Mouse (Mus musculus): ENCODE data around the gene Elmo3. TPM values are rescaled to one million over a fixed set of nuclear protein-coding genes. Genes with fewer than 3 reads are reported as not detected.

The Elmo3 gene
- polyA plus RNA-seq, 1 experiment from 2014 or later: 3.5 TPM

GRCm38 (mm10) chr8:105266775-105267174 lies 38.6 kb upstream of the Elmo3 start:
- H3K4me3 ChIP-seq: no peak overlapping the region
- no peak for DNase-seq (ENCODE audit: low spot score)
- peaks cover 4% of the 10 kb centered on the region for H3K9me3 ChIP-seq
- peaks cover 59% of the 10 kb centered on the region for H3K4me1 ChIP-seq
- WGBS: 8% methylated on average over 13 of the region's 13 CpGs
- peaks cover 100% of the 10 kb centered on the region for H3K27me3 ChIP-seq (replicated peaks; ENCODE audit: low read depth, poor library complexity, severe bottlenecking)
- no peak overlapping the region for H3K27ac ChIP-seq (replicated peaks)
- no peaks in the 10 kb centered on the region for H3K36me3 ChIP-seq (replicated peaks)

- Histone ChIP-seq H3K9me3 (peaks cover 4% of the 10 kb centered on the region), H3K4me3 (peak overlapping the region; percentile 65), H3K27me3 (replicated peaks; ENCODE audit: low read depth, poor library complexity, severe bottlenecking) (peaks cover 100% of the 10 kb centered on the region), H3K4me1 (peaks cover 59% of the 10 kb centered on the region), H3K27ac (replicated peaks) (peak overlapping the region; percentile 37; the same call in 1 of the 2 replicates), H3K36me3 (replicated peaks) (no peaks in the 10 kb centered on the region)
- WGBS: under 1% methylated on average over 65 of the region's 65 CpGs
- DNase-seq (ENCODE audit: low spot score): peak; percentile 85
Observed at GRCm38 (mm10) chr8:105268342-105269074, 36.9 kb upstream of the Elmo3 start.

- H3K27me3 ChIP-seq (replicated peaks; ENCODE audit: low read depth, poor library complexity, severe bottlenecking): peaks cover 100% of the 10 kb centered on the region
- peaks cover 4% of the 10 kb centered on the region for H3K9me3 ChIP-seq
- DNase-seq (ENCODE audit: low spot score): no peak
- H3K27ac ChIP-seq (replicated peaks): peak overlapping the region; percentile 37; the same call in 1 of the 2 replicates
- H3K4me3 ChIP-seq: peak overlapping the region; percentile 65
- no peaks in the 10 kb centered on the region for H3K36me3 ChIP-seq (replicated peaks)
- peaks cover 54% of the 10 kb centered on the region for H3K4me1 ChIP-seq
- WGBS: under 1% methylated on average over 10 of the region's 10 CpGs
Observed at GRCm38 (mm10) chr8:105269075-105269458, 36.3 kb upstream of the Elmo3 start.

GRCm38 (mm10) chr8:105269461-105269947 lies 35.9 kb upstream of the Elmo3 start, which contains the start of gene Hsf4:
Gene Hsf4 (plus strand): TSS chr8:105269801.
- peaks cover 100% of the 10 kb centered on the region for H3K27me3 ChIP-seq (replicated peaks; ENCODE audit: low read depth, poor library complexity, severe bottlenecking)
- no peaks in the 10 kb centered on the region for H3K36me3 ChIP-seq (replicated peaks)
- DNase-seq (ENCODE audit: low spot score): peak; percentile 69
- peak within 1 kb of the TSS; percentile 65 for H3K4me3 ChIP-seq
- peaks cover 50% of the 10 kb centered on the region for H3K4me1 ChIP-seq
- under 1% methylated on average over 42 of the region's 42 CpGs for WGBS
- peak within 1 kb of the TSS; percentile 37; the same call in 1 of the 2 replicates for H3K27ac ChIP-seq (replicated peaks)
- peaks cover 4% of the 10 kb centered on the region for H3K9me3 ChIP-seq

- Histone ChIP-seq H3K27me3 (replicated peaks; ENCODE audit: low read depth, poor library complexity, severe bottlenecking) (peaks cover 100% of the 10 kb centered on the region), H3K4me3 (peak overlapping the region; percentile 65), H3K27ac (replicated peaks) (no peak overlapping the region), H3K36me3 (replicated peaks) (no peaks in the 10 kb centered on the region), H3K4me1 (peaks cover 43% of the 10 kb centered on the region), H3K9me3 (peaks cover 4% of the 10 kb centered on the region)
- peak; percentile 43 for DNase-seq (ENCODE audit: low spot score)
- WGBS: 2% methylated on average over 39 of the region's 39 CpGs
Observed at GRCm38 (mm10) chr8:105270101-105270915, 35.1 kb upstream of the Elmo3 start.

- Histone ChIP-seq H3K36me3 (replicated peaks) (no peaks in the 10 kb centered on the region), H3K9me3 (peaks cover 4% of the 10 kb centered on the region), H3K27ac (replicated peaks) (no peak overlapping the region), H3K4me3 (0 out of 2 replicates have a peak overlapping the region, but pooled peaks have one; percentile 4), H3K4me1 (peaks cover 48% of the 10 kb centered on the region), H3K27me3 (replicated peaks; ENCODE audit: low read depth, poor library complexity, severe bottlenecking) (peaks cover 100% of the 10 kb centered on the region)
- WGBS: 2% methylated on average over 11 of the region's 11 CpGs
- peak; percentile 35 for DNase-seq (ENCODE audit: low spot score)
Observed at GRCm38 (mm10) chr8:105270916-105271186, 34.5 kb upstream of the Elmo3 start.

- WGBS: 5% methylated on average over 11 of the region's 11 CpGs
- Histone ChIP-seq H3K4me3 (peak overlapping the region; percentile 55), H3K9me3 (no peaks in the 10 kb centered on the region), H3K36me3 (replicated peaks) (no peaks in the 10 kb centered on the region), H3K4me1 (peaks cover 30% of the 10 kb centered on the region), H3K27me3 (replicated peaks; ENCODE audit: low read depth, poor library complexity, severe bottlenecking) (peaks cover 100% of the 10 kb centered on the region), H3K27ac (replicated peaks) (no peak overlapping the region)
- DNase-seq (ENCODE audit: low spot score): no peak
Observed at GRCm38 (mm10) chr8:105275387-105275786, 30.0 kb upstream of the Elmo3 start.

GRCm38 (mm10) chr8:105275840-105276239 lies 29.6 kb upstream of the Elmo3 start, which contains the start of gene Nol3:
Gene Nol3 (plus strand): TSS chr8:105276140.
- Histone ChIP-seq H3K27me3 (replicated peaks; ENCODE audit: low read depth, poor library complexity, severe bottlenecking) (peaks cover 100% of the 10 kb centered on the region), H3K4me3 (peak within 1 kb of the TSS; percentile 55), H3K9me3 (no peaks in the 10 kb centered on the region), H3K36me3 (replicated peaks) (peaks cover 4% of the 10 kb centered on the region), H3K27ac (replicated peaks) (peak within 1 kb of the TSS; percentile 8; the same call in 1 of the 2 replicates), H3K4me1 (peaks cover 25% of the 10 kb centered on the region)
- no peak for DNase-seq (ENCODE audit: low spot score)
- 5% methylated on average over 10 of the region's 10 CpGs for WGBS

GRCm38 (mm10) chr8:105276292-105277120 lies 28.9 kb upstream of the Elmo3 start:
- H3K4me3 ChIP-seq: peak overlapping the region; percentile 55
- H3K36me3 ChIP-seq (replicated peaks): peaks cover 8% of the 10 kb centered on the region
- no peaks in the 10 kb centered on the region for H3K9me3 ChIP-seq
- peak; percentile 72 for DNase-seq (ENCODE audit: low spot score)
- WGBS: 4% methylated on average over 30 of the region's 30 CpGs
- peak overlapping the region; percentile 8; the same call in 1 of the 2 replicates for H3K27ac ChIP-seq (replicated peaks)
- H3K4me1 ChIP-seq: peaks cover 22% of the 10 kb centered on the region
- peaks cover 100% of the 10 kb centered on the region for H3K27me3 ChIP-seq (replicated peaks; ENCODE audit: low read depth, poor library complexity, severe bottlenecking)

GRCm38 (mm10) chr8:105278911-105279334 lies 26.5 kb upstream of the Elmo3 start:
- DNase-seq (ENCODE audit: low spot score): peak; percentile 46

GRCm38 (mm10) chr8:105280567-105280966 lies 24.8 kb upstream of the Elmo3 start:
- Histone ChIP-seq H3K27ac (replicated peaks) (no peak overlapping the region), H3K36me3 (replicated peaks) (peaks cover 39% of the 10 kb centered on the region), H3K4me3 (no peak overlapping the region), H3K9me3 (no peaks in the 10 kb centered on the region), H3K27me3 (replicated peaks; ENCODE audit: low read depth, poor library complexity, severe bottlenecking) (peaks cover 98% of the 10 kb centered on the region), H3K4me1 (peaks cover 26% of the 10 kb centered on the region)
- WGBS: 69% methylated on average over 3 of the region's 3 CpGs
- DNase-seq (ENCODE audit: low spot score): no peak

More at GRCm38 (mm10) chr8:105278911-105279334, 26.5 kb upstream of the Elmo3 start:
- no peaks in the 10 kb centered on the region for H3K9me3 ChIP-seq
- peaks cover 27% of the 10 kb centered on the region for H3K36me3 ChIP-seq (replicated peaks)
- H3K27me3 ChIP-seq (replicated peaks; ENCODE audit: low read depth, poor library complexity, severe bottlenecking): peaks cover 100% of the 10 kb centered on the region
- H3K4me3 ChIP-seq: peak overlapping the region; percentile 47
- no peak overlapping the region for H3K27ac ChIP-seq (replicated peaks)
- peaks cover 29% of the 10 kb centered on the region for H3K4me1 ChIP-seq
- 2% methylated on average over 28 of the region's 28 CpGs for WGBS

GRCm38 (mm10) chr8:105281821-105282220 lies 23.6 kb upstream of the Elmo3 start:
- WGBS: 92% methylated on average over 12 of the region's 12 CpGs
- Histone ChIP-seq H3K36me3 (replicated peaks) (peaks cover 40% of the 10 kb centered on the region), H3K4me1 (peaks cover 15% of the 10 kb centered on the region), H3K4me3 (no peak overlapping the region), H3K27me3 (replicated peaks; ENCODE audit: low read depth, poor library complexity, severe bottlenecking) (peaks cover 91% of the 10 kb centered on the region), H3K9me3 (no peaks in the 10 kb centered on the region), H3K27ac (replicated peaks) (no peak overlapping the region)
- DNase-seq (ENCODE audit: low spot score): no peak
